Mouse (Mus musculus) CD4-positive helper T cell, adult 2 months (primary cell): Measurements from ENCODE around the gene Osbpl6.

Source experiments
- DNase-seq: peaks from one replicate; pipeline ENCODE4 v3.0.0-alpha.2; 2012; ENCODE audit warnings: low read depth, missing footprints, low spot score

Osbpl6 gene

DNA sequence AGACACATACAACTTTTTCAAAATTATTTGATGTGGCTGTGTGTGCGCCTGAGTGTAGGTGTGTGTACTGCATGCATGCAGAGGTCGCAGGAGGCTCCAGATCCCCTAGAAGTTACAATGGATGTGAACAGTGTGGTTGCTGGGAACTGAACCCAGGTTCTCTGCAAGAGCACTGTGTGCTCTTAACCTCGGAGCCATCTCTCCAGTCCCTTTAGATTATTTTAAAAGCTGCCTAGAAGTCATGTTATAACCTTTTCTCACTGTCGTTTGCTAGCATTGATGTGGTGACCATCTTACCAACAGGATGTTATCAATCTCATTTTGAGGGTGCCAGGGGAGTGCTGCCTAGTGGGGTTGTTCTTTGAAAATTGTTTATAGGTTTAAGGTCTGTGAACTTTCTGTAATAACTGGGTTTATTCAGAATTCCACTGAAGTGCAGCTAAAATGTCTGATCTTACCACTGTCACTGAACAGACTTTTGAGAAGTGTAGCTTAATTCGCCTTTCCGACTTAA, 15.2 kb downstream of the Osbpl6 start:
- peak; percentile 61 for DNase-seq

DNA sequence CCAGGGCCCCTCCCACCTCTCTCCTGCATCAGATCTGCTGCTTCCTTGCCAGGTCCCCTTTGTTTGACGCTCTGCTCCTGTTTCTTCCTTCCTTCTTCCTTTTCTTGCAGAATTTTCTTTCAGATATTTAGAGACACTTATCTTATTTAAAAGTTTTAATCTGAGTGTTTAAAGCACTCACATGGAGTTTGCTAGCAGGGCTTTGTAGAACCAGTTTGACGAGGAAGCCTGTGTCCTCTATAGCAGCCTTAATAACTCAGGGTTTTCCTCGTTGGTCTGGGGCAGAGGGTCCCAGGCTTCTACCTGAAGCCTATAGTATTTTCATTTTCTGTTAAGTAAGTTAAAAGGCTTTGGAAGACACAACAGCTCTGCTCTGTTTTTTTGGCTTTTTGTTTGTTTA, 20.5 kb downstream of the Osbpl6 start:
- no peak for DNase-seq

DNA sequence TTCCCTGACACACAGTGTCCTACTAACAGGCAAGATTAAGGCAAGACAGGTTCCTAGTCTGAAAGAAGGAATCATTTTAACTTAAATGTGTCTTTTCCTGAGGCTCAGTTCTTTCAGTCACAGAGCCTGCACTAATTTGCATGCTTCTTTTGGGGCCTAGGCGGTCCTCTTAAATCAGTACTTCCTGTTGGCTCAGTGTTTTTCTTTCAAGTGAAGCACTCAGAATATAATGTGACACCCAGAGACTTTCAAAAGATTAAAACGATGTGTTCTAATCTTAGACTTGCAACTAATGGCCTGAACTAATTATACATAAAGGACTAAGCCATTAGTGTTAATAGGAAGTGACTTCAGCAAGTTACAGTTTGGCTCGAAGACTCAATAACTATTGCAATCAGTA, 23.0 kb downstream of the Osbpl6 start:
- no peak for DNase-seq

DNA sequence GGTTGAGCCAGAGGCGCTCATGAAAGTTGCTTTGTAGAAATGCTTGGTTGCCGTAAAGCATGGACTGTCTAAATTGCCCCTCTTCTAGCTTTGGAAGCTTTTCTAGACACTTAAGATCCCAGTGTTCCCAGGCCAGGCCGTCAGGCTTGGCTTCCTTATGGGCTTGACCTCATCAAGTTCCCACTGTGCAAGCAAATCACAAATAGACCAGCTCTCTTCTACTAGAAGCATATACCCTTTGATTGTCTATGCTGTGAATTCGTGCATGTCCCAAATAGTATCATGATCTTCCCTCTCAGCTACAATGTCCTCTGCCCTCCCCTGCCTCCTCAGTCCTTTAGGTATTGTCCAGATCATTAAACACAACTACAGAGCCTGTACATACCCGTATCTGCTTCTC, 23.5 kb downstream of the Osbpl6 start:
- DNase-seq: no peak

DNA sequence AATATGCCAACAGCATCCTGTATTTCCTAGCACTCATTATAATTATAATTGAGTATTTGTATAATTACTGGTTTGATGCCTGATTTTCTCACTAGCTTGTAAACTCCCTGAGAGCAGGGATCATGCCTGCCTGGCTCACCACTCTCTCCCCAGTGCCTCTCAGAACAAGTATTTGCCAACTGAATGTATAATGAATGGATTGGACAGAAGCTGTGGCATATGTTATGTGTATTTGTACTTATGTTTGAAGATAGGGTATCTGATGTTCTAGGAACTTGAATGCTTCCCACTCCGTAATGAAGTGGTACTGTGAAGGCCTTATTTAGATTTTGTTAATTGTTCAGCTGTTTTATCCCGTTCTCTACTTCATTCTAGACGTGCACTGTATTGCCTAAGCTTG, 24.2 kb downstream of the Osbpl6 start:
- DNase-seq: no peak

DNA sequence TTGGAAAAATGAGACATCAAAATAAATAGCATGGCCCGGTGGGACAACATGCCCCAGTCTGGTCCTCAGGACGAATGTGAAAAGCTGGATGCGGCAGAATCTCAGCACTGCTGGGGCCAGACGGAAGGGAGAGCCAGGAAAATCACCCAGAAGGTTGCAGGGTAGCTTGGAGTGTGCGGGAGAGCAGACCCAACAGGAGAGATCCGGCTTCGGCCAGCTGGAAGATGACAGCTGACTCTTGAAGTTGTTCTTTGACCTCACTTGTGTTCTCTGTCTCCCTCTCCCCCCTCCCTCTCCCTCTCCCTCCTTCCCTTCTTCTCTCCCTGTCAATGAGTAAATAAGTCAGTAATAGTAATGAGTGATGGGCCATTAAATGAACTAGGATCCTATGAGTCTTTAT, 27.9 kb downstream of the Osbpl6 start:
- DNase-seq: no peak

DNA sequence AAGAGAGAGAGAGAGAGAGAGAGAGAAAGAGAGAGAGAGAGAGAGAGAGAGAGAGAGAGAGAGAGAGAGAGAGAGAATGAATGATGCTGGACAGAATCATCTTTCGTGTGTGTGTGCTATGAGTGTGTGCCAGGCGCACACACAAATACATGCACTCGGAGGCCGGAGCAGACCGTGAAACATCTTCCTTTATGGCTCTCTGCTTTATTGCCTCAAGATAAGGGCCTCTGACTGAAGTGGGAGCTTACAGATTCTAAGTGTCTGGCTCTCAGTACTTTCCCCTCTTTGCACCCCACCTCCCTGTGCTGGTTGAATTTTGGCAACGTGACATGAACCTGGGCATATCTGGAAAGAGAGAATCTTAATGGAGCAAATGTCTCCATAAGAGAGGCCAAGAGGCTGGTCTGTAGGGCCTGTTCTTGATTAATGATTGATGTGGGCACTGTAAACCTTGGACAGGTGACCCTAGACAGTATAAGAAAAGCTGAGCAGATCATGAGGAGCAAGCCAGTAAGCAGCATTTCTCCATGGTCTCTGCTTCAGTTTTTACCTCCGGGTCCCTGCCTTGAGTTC, 29.4 kb downstream of the Osbpl6 start:
- no peak for DNase-seq

DNA sequence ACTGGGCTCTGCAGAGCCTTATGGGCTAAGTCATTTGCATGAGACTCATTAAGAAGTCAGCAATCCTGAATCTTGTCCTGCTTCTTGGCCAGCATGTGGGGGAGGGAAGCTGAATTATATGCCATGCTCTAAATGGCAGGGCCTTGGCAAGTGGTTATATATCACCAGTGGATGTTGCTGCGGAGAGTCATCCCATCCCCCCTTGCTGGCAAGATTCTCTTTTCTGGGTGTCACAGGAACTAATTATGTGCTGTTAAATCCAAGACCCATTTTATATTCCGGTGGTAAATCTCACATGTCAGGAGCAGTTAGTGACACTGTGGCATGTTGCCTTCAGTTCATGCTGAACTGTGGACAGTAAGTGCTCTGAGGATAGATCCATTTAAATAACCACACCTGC, 31.1 kb downstream of the Osbpl6 start:
- DNase-seq: no peak

DNA sequence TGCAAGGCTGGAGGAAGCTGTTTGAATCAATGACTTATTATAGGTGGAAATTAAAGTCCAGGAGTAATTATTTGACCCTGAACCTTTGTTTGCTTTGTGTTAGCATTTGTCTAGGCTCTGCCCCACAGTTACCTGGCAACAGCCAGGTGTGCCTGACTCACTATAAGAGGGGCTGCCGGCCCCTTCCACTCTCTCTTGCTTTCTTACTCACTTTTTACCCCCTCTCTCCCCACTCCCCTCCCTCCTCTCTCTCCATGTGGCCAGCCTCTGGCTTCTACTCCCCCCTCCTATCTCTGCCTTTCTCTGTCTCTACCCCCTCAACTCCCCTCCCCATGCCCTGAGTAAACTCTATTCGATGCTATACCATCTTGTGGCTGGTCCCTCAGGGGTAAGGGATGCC, 33.2 kb downstream of the Osbpl6 start:
- no peak for DNase-seq

DNA sequence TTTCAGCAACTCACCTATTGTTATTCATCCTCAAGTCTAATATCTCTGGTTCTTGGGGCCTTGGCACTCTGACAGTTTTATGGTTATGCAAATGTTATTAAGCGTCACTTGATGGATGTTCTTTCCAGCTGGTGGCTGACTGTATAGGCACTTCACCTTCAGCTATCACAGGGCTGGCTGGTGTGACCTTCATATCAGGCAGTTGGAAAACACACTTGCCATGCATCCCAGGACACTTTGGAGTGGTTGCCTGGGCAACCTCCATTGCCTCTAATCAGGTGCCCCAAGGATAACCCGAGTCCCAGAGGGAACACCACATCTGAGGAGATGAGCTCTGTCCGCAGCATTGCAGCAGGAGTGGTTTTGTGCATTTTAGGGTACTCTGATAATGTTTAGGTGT, 35.8 kb downstream of the Osbpl6 start:
- DNase-seq: no peak

DNA sequence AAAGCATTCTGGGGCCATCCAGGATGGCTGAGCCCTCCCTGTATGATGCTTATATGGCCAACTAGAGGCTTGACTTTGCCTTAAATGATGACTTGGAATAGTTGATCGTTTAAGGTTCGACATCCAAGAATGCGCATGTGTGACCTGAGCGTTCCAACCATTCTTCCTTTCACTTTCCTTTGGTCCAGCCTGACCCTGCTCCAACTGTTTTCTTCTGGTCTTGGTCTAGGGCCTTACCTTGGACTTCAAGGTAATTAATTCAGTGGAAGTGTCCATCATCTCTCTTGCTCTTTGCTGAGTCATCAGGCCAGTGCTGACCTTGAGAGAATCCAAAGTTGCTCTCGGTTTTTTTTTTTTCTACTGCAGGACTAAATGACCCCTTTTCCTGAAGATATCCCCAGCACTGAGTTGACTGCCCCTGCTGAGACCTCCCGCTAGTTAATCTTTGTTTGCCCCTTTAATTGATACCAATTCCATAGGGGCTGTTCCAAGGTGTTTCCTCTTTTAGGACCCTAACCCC, 43.6 kb downstream of the Osbpl6 start:
- no peak for DNase-seq

DNA sequence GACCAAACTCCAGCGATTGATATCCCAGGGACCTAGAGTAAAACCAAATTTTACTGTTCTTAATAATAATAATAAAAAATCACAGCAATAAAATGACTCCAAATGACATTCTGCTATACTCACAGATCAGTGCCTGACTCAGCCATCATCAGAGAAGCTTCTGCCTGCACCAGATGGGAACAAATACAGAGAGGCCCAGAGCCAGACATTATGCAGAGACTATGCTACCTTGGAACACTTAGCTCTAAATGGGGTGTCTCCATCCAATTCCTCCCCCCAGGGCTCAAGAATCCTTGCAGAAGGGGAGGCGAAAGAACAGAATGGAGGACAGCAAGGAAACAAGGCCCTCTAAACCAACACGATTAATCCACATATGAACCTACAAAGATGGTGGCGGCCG, 60.4 kb downstream of the Osbpl6 start:
- no peak for DNase-seq

DNA sequence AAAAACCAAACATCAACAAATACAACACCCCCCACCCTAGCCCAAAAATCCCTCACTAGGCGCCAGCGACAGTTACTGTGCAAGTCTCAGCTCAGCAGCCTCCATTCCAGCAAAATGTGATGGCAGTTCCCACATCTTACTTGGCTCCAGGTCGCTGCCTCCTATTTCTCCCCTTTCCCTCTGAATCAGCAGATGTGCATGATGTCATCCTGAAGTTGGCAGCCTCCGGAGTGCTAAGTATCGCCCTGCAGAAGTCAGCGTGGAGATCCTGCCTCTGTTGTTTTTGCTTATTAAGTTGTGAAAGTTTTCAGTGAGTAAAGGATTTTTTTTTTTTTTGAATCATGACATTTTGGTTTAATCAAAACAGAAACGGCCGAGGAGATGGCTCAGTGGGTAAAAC, 61.9 kb downstream of the Osbpl6 start:
- no peak for DNase-seq

DNA sequence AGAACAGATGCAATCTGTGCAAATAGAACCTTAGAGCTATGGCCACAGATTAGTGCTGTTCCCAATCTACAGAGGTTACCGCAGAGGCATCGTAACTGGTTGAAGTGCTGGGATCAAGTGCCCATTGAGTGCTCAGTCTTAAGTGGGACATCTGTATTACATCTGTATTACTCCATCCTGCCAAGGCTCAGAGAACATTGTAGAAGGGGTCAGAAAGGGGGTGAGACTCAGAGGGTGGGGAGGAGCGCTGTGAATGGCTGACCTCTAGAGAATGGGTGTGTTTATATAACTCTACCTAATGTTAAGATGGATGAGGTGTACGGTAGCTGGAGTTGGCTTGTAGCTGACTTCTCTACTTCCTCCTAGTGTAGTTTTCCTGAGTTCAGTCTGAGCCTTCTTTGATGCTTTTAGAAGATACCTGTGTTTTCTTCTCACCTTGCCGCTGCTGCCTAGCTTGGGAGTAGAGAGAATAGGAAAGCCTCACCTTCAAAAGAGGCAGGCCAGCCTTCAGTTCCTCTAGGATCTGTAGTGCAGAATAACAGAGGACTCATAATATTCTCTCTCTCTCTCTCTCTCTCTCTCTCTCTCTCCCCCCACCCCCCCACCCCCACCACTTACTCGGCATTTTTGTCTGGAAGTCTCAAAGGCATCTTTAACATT, 62.9 kb downstream of the Osbpl6 start:
- no peak for DNase-seq

DNA sequence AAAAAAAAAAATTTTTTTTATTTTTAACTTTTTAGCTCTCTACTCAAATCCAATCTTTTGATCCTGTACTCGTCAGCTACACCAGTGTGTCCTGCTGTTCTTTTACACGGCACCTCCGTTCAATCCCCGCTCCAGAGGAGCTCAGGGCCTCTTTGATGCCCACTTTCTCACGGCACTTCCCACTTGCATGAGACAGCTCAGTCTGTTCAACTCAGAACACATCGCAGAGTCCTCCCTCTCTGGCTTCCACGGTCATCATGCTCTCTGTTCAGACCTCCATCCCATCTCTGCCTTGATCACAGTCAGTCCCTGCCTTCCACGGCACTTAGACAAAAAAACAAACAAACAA, 63.4 kb downstream of the Osbpl6 start:
- no peak for DNase-seq

DNA sequence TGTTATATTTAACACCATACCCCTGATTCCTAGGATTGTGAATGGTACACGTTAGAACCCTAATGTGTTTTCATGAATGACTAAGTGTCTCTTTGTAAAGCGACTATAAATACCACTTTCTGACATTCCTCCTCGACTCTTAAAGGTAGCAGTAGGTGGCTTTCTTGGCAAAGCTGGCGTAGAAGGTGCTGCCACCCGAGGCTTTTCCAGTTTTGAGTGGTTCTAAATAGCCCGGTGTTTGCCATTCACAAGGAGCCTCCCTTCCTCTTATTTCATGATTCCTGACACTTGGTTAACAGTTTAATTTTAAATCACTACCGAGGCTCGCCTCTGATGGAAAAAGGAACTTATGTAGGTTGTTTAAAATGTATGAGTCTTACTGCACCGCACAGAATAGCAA, 64.1 kb downstream of the Osbpl6 start:
- no peak for DNase-seq

DNA sequence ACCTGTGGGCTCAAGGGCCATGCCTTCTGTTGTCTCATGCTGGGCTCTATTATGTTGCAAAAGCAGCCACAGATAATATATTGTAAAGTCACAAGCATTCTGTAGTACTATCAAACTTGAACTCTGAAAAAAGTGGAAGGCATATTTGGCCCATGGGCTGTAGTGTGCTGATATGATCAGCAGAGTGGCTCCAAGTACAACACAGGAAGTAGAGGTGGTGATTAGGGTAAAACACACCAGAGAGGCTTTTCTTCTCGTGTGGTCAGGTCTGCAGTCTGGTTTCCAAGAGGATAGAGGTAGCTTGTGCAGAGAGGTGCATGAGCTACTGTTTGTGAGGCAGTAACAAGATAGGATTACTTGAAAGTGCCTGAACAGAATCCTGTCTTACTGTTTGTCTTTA, 69.5 kb downstream of the Osbpl6 start:
- no peak for DNase-seq

DNA sequence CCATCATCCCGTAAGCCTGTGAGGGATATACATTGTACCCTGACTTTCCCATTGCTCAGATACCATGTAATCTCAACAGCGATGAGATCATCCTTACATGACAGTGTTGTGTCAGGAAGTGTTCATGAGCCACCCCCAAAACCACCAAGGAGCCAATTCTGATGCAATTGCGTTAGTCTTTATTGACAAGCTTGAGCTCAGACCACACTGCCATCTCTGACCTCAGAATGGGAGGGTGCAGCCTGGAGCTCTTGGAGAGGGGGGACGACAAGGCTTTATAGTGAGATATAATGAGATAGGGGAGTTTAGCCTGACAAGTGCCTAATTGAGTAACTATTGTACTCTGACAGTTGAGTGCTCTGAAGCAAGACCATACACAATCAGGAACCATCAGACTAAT, 82.5 kb downstream of the Osbpl6 start:
- DNase-seq: no peak

DNA sequence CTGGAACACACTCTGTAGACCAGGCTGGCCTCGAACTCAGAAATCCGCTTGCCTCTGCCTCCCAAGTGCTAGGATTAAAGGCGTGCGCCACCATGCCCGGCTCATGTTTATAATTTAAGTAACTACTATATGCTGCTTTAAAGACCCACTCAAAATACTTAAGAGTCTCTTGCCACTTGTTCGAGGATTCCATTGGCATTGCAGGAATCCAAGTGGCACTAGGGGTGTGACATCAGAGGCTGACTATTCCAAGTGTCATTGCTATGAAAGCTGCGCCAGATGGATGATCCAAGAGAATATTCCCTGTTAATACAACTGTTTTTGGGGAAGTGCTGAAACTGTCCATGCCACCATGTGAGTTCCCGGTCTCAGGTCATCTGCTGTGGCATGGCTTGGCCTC, 83.9 kb downstream of the Osbpl6 start:
- DNase-seq: no peak

DNA sequence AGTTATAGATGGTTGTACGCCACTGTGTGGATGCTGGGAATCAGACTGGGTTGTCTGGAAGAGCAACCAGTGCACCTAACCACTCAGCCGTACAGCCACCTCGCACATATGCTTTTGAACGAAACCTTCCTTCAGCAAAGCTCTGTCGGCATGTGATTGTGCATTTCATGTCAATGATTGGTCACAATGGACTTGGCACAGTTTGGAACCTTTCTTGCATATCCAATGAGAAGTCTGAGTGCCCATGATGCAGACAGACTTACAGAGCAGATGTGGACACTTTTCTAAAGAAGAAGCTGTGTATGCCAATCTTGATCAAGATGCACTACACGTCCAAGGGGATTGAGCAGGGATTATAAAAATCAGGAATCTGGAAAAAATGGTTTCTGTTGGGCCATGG, 85.1 kb downstream of the Osbpl6 start:
- DNase-seq: no peak

DNA sequence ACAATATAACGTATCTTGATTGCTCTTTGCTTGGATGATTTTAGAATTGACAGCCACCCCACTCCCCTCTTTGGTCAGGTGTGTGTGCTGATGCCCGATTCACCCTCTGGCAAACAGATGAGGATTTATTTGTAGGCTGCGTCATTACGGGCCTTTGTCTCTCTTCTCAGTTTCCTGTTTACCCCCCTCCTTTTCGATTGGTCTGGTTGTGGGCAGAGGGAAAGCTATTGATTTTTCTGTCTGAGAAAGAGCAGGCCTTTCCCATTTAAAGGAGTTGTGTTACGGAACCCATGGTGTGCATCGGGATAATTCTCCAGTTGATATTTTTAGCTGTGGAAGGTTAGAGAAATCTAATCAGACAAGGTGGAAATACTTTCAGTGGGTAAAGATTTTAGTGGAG, 85.9 kb downstream of the Osbpl6 start:
- no peak for DNase-seq

DNA sequence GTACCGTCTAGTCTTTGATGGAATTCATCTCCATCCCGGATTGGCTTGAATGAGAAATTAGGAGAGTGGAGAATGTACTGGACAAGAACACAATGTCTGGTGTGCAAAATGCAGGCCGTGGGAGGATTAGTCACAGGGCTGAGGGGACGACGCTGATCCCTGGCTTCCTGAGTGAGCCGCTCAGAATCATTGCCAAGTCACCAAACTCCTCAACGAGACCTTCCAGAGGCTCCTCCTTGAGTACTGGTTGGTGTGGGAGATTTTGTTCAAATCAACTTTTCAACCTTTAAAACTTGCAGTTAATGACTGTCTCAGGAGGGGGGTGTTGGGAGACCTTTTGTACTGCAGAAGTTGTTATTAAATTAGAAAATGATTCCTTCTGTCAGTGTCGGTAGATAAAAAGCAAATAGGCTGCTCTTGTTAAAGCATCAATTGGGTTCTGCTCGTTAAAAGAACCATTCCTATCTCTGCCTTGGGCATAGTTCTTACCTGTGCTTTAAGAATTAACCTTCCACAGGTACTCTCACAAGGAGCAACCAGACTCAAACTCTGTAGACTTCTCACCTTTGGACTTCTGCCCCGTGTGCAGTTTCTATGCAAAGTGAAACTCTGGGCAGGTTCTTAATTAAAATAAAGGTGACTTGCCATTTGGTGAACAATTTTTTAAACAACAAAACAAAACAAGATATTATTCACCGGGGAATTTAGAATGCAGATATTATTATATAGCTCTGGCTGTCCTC, 89.9 kb downstream of the Osbpl6 start:
- no peak for DNase-seq

DNA sequence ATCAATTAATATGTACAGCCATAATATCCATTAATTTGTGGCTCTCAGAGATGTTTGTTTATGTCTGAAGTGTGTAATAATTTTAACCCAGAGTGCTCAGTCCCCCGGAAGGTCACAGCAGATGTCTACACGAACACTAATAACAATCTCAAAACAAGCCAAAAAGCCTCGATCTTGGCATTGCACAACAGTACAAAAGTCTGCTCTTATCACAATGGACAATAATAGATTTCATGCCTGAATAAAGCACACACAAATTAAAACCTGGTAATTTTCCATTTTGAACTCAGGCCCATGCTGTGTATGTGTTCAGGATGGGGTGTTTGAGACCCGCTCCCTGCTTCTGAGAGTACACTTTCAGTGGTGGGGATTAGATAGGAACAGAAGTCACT, 90.4 kb downstream of the Osbpl6 start:
- no peak for DNase-seq
